Mouse (Mus musculus) spleen, adult 18-20 months (tissue): Measurements from ENCODE around the gene Rspo3.

Source experiments
- DNase-seq, 2 experiments: peaks; one replicate each; pipeline ENCODE4 v3.0.0; 2022; ENCODE audit warnings: mixed read lengths in 2 of 2

Rspo3 gene

GRCm38 (mm10) chr10:29535546-29536260 is at the start of gene Rspo3:
Gene Rspo3 (minus strand): TSS chr10:29535867.
- DNase-seq, result no peak

DNA sequence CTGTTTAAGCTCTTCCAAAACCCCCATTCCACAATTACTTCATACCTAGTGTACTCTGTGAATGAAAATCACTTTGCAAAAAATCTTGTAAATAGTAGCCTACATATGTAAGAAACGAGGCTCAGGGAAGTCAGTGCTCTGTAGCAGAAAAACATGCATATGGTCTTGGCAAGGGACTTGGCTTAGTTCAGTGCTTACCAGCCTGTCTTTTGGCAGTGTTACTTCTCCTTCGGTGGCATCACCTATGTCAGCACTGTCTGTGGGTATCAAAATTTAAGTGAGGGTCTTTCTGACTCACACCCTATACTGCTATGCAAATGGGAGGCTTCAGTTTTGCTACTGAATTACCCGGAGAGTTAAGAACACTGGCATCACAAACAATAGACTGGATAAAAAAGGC is 46.3 kb upstream of the Rspo3 start:
- no peak for DNase-seq

DNA sequence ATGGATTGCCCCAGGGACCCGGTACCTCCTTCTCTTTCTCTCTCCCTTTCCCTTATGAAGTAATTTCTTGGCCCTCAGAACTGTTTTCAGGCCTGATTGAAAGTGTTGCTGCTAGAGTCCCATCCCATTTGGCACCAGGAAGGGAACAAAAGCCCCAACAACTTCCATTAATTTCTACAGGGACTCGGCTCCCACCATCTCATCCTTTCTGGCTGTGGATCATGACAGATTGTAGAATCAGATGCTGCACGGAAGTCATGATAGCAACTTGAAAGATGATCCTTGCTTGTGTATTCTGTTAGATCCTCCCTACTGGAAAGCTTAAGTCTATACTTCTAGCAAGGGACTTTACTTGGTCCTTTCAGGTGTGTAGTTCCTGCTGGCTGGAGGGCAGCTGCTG is 45.8 kb upstream of the Rspo3 start:
- no peak for DNase-seq

- no peak for DNase-seq
Measured at GRCm38 (mm10) chr10:29555983-29556382, 20.3 kb upstream of the Rspo3 start.

- no peak for DNase-seq
Measured at GRCm38 (mm10) chr10:29554365-29554764, 18.7 kb upstream of the Rspo3 start.

GRCm38 (mm10) chr10:29542982-29543381 is 7.3 kb upstream of the Rspo3 start:
- DNase-seq, result no peak

DNA sequence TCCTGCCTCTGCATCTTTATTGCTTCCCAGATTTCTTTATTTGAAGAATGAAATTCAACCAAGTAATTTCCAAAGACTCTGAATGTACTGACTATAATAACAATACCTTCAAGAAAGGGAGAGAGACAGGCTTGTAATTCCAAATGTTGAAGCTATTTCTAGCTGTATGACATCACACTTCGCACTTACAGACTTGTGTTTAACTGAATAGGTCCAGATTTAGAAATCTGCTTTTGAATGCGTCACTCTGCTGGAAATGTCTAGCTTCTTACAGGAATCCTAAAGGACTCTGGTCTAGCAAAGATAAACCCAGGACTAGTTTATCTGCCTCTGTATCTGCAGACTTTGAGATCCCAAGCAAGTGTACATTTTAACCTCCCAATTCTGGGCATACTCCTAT is 3.8 kb upstream of the Rspo3 start:
- DNase-seq, result no peak

- no peak for DNase-seq
Measured at GRCm38 (mm10) chr10:29538791-29539190, 3.1 kb upstream of the Rspo3 start.

DNA sequence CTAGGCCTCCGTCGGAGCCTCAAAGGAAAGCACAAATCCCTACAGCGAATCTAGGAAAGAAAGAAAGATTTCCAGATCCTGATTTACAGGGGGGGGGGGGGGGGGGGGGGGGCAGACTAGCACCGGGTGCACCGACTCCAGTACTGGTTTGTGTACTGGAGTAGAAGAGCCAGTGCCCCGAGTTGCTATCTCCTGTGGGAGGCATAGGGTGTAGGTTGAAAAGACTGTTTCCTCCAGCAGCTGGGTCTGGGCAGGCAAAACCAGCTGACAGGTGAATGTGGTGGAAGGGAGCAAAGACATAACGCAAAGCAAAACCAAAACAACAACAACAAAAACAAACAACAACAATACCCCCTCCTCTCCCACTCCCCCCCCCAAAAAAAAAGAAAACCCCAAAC is 838 bp downstream of the Rspo3 start:
- no peak for DNase-seq

- DNase-seq, result no peak
Measured at GRCm38 (mm10) chr10:29533846-29534829, 1.5 kb downstream of the Rspo3 start.

- peak in 1 of 2 experiments; percentile 13 for DNase-seq
Measured at GRCm38 (mm10) chr10:29532821-29533715, 2.6 kb downstream of the Rspo3 start.

GRCm38 (mm10) chr10:29513563-29513962 is 22.1 kb downstream of the Rspo3 start:
- DNase-seq, result no peak

GRCm38 (mm10) chr10:29508167-29508566 is 27.5 kb downstream of the Rspo3 start:
- DNase-seq, result no peak

GRCm38 (mm10) chr10:29497205-29497822 is 38.4 kb downstream of the Rspo3 start:
- DNase-seq, result no peak

GRCm38 (mm10) chr10:29493996-29494395 is 41.7 kb downstream of the Rspo3 start:
- no peak for DNase-seq

- no peak for DNase-seq
Measured at GRCm38 (mm10) chr10:29480945-29481344, 54.7 kb downstream of the Rspo3 start.

- no peak for DNase-seq
Measured at GRCm38 (mm10) chr10:29479401-29479800, 56.3 kb downstream of the Rspo3 start.

DNA sequence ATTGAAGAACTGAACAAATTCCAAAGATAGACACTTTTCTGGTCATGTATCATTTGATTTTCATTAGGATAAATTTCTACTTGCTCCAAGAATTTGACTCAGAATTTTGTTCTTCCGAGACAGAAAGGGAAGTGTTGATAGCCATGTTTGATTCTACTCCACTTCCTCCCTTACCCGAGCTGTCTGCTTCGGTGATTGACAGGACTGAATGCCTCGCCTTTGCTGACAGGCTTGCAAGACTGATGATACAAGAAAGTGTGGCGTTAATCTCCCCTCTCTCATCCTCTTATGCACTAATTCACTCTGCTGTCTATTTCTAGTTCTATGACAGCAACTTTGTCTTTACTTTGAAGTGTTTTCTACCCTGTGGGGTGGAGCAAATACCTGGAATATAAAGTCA is 65.2 kb downstream of the Rspo3 start:
- no peak for DNase-seq

DNA sequence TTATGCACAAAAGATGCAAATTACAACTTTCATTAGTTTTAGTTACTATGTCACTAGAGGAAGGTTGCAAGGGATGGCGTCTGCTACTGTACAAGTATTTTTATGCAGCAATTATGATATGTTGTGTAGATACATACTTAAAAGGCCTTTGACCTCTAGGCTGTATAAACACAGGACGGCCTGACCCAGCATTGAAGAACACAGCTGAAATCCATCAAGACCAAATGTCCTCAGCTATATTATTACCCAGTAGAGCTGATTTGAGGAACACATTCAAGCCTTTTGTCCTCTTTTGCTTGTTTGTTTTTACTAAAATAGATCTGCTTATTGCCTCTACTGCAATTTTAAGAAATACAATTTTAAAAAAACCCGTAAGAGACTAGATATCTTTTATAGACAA is 75.6 kb downstream of the Rspo3 start:
- DNase-seq, result no peak

- no peak for DNase-seq
Measured at GRCm38 (mm10) chr10:29459632-29460031, 76.0 kb downstream of the Rspo3 start.

- no peak for DNase-seq
Measured at GRCm38 (mm10) chr10:29445076-29445475, 90.6 kb downstream of the Rspo3 start.

- DNase-seq, result no peak
Measured at GRCm38 (mm10) chr10:29441297-29441696, 94.4 kb downstream of the Rspo3 start.
